Mouse (Mus musculus): ENCODE data around the gene Grap2. TPM values are rescaled to one million over a fixed set of nuclear protein-coding genes. Genes with fewer than 3 reads are reported as not detected.

Gene Grap2
- polyA plus RNA-seq, 1 experiment from 2014 or later: 13.3 TPM

DNA sequence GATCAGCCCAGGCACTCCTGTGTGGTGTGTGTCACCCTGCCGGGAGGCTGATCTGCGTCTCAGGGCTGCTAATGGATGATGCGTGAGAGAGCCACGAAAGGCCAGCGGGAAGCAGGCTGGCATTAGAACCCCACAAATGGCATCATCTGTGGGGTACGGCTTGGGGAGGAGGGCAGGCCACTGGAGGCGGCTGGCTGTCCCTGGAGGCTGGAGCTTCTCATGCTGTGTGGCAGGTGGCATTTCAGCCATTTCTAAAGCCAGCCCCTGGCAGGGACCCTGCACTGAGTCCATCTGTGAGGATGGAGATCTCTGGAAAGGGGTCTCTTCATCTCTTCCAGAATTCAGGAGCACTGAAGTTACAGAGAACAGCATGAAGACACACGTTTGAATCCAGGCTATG, 48.0 kb downstream of the Grap2 start:
- ATAC-seq (no peak), DNase-seq (no peak)
- peaks cover 39% of the 10 kb centered on the region for H3K4me1 ChIP-seq (ENCODE audit: insufficient read depth)
- H3K9ac ChIP-seq (replicated peaks): no peak overlapping the region
- WGBS (ENCODE audit: insufficient replicate concordance): 66% methylated on average over 8 of the region's 8 CpGs
- H3K9me3 ChIP-seq (ENCODE audit: low read length): no peaks in the 10 kb centered on the region
- no peak overlapping the region for H3K4me2 ChIP-seq (ENCODE audit: low read depth, low read length)
- no peaks in the 10 kb centered on the region for H3K36me3 ChIP-seq (replicated peaks; ENCODE audit: insufficient read depth, low read length)
- peaks cover 3% of the 10 kb centered on the region; the same call in 1 of the 2 replicates for H3K27me3 ChIP-seq (ENCODE audit: insufficient read depth, low read length)
- TF ChIP-seq EP300 (IDR thresholded peaks at IDR 0.05; ENCODE audit: low read depth): no peak
- no peak for TF ChIP-seq CTCF (IDR thresholded peaks at IDR 0.05; ENCODE audit: low read depth)
- no peak overlapping the region for H3K4me3 ChIP-seq (ENCODE audit: low read depth, low read length)
- 0 out of 2 replicates have a peak overlapping the region, but pooled peaks have one; percentile 34 for H3K27ac ChIP-seq (ENCODE audit: low read depth)

GRCm38 (mm10) chr15:80623171-80623837, 50.9 kb downstream of the Grap2 start:
- peak overlapping the region; percentile 65 for H3K9ac ChIP-seq (replicated peaks)
- DNase-seq (peak; percentile 62), ATAC-seq (peak; percentile 99)
- TF ChIP-seq EP300 (IDR thresholded peaks at IDR 0.05; ENCODE audit: low read depth): peak; percentile 95
- no peak for TF ChIP-seq CTCF (IDR thresholded peaks at IDR 0.05; ENCODE audit: low read depth)
- H3K27me3 ChIP-seq (ENCODE audit: insufficient read depth, low read length): no peaks in the 10 kb centered on the region
- H3K4me2 ChIP-seq (ENCODE audit: low read depth, low read length): peak overlapping the region; percentile 61
- peaks cover 32% of the 10 kb centered on the region for H3K4me1 ChIP-seq (ENCODE audit: insufficient read depth)
- H3K27ac ChIP-seq (ENCODE audit: low read depth): peak overlapping the region; percentile 87
- no peaks in the 10 kb centered on the region for H3K36me3 ChIP-seq (replicated peaks; ENCODE audit: insufficient read depth, low read length)
- 29% methylated on average over 8 of the region's 8 CpGs for WGBS (ENCODE audit: insufficient replicate concordance)
- H3K4me3 ChIP-seq (ENCODE audit: low read depth, low read length): peak overlapping the region; percentile 42
- H3K9me3 ChIP-seq (ENCODE audit: low read length): no peaks in the 10 kb centered on the region

DNA sequence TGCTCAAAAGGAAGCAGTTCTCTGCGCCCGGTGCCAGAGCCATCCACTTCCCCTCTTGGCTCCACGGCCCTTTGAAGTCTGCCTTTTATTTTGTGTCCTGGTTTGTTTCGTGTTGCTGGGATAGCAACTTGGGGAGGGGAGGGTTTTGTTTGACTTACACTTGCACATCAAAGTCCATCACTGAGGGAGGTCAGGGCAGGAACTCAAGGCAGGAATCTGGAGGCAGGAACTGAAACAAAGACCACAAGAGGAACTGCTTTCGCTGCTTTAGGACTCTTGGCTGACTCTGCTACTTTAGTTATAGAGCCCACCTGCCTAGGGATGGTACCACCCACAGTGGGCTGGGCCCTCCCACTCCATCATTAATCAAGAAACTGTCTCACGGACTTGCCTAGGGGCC, 54.1 kb downstream of the Grap2 start:
- WGBS (ENCODE audit: insufficient replicate concordance): 55% methylated on average over 6 of the region's 6 CpGs
- Histone ChIP-seq H3K9ac (replicated peaks) (no peak overlapping the region), H3K4me3 (ENCODE audit: low read depth, low read length) (no peak overlapping the region), H3K9me3 (ENCODE audit: low read length) (no peaks in the 10 kb centered on the region), H3K4me2 (ENCODE audit: low read depth, low read length) (no peak overlapping the region), H3K4me1 (ENCODE audit: insufficient read depth) (peaks cover 22% of the 10 kb centered on the region), H3K27ac (ENCODE audit: low read depth) (no peak overlapping the region), H3K36me3 (replicated peaks; ENCODE audit: insufficient read depth, low read length) (no peaks in the 10 kb centered on the region), H3K27me3 (ENCODE audit: insufficient read depth, low read length) (no peaks in the 10 kb centered on the region)
- TF ChIP-seq CTCF (IDR thresholded peaks at IDR 0.05; ENCODE audit: low read depth) (no peak), EP300 (IDR thresholded peaks at IDR 0.05; ENCODE audit: low read depth) (no peak)
- DNase-seq (no peak), ATAC-seq (no peak)

DNA sequence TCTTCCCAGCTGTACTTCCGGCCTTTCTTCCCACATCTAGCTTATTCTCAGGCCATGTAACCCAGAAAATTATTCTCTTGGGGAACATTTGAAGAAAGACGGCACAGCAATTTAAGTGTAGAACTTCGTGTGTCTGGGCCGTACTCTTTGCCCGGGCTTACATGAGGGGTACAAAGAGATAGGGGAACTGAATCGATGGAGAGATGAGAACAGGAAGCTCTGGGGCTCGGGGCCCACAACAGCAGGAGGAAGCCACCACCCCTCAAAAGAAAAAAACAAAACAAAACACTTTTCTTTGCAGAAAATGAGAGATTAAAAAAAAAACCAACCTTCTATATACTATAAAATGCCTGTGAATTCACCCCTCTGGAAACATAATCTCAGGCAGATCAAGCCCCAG, 57.8 kb downstream of the Grap2 start:
- Histone ChIP-seq H3K4me3 (ENCODE audit: low read depth, low read length) (no peak overlapping the region), H3K27me3 (ENCODE audit: insufficient read depth, low read length) (0 out of 2 replicates have a peak, but pooled peaks cover 2% of the 10 kb centered on the region), H3K9me3 (ENCODE audit: low read length) (no peaks in the 10 kb centered on the region), H3K27ac (ENCODE audit: low read depth) (no peak overlapping the region), H3K9ac (replicated peaks) (no peak overlapping the region), H3K4me1 (ENCODE audit: insufficient read depth) (peaks cover 3% of the 10 kb centered on the region; the same call in 1 of the 2 replicates), H3K4me2 (ENCODE audit: low read depth, low read length) (no peak overlapping the region), H3K36me3 (replicated peaks; ENCODE audit: insufficient read depth, low read length) (no peaks in the 10 kb centered on the region)
- ATAC-seq (no peak), DNase-seq (no peak)
- WGBS (ENCODE audit: insufficient replicate concordance): 36% methylated on average over 7 of the region's 7 CpGs
- TF ChIP-seq CTCF (IDR thresholded peaks at IDR 0.05; ENCODE audit: low read depth) (no peak), EP300 (IDR thresholded peaks at IDR 0.05; ENCODE audit: low read depth) (no peak)

GRCm38 (mm10) chr15:80630711-80631110, 58.3 kb downstream of the Grap2 start:
- H3K27me3 ChIP-seq (ENCODE audit: insufficient read depth, low read length): 0 out of 2 replicates have a peak, but pooled peaks cover 2% of the 10 kb centered on the region
- no peak overlapping the region for H3K4me3 ChIP-seq (ENCODE audit: low read depth, low read length)

DNA sequence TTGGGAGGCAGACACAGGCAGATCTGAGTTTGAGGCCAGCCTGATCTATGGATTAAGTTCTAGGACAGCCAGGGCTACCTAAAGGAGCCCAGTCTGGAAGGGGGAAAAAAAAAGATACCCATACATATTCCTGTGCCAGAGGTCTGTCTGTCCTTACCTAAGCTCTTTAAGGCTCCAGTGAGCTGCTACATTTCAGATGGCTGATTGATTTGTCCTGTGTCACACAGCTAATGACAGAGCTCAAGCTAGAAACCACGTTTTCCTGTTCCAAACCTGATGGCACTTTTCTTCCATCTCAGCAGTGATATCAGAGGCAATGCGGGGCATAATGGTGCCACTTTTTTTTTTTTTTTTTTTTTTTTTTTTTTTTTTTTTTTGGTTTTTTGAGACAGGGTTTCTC, 58.9 kb downstream of the Grap2 start:
- ATAC-seq (no peak), DNase-seq (no peak)
- no peaks in the 10 kb centered on the region for H3K36me3 ChIP-seq (replicated peaks; ENCODE audit: insufficient read depth, low read length)
- H3K9me3 ChIP-seq (ENCODE audit: low read length): no peaks in the 10 kb centered on the region
- H3K4me1 ChIP-seq (ENCODE audit: insufficient read depth): 0 out of 2 replicates have a peak, but pooled peaks cover 3% of the 10 kb centered on the region
- 0 out of 2 replicates have a peak, but pooled peaks cover 2% of the 10 kb centered on the region for H3K27me3 ChIP-seq (ENCODE audit: insufficient read depth, low read length)
- no peak overlapping the region for H3K4me3 ChIP-seq (ENCODE audit: low read depth, low read length)
- H3K27ac ChIP-seq (ENCODE audit: low read depth): no peak overlapping the region
- TF ChIP-seq EP300 (IDR thresholded peaks at IDR 0.05; ENCODE audit: low read depth) (no peak), CTCF (IDR thresholded peaks at IDR 0.05; ENCODE audit: low read depth) (no peak)
- no peak overlapping the region for H3K4me2 ChIP-seq (ENCODE audit: low read depth, low read length)
- no peak overlapping the region for H3K9ac ChIP-seq (replicated peaks)
- 43% methylated on average over 2 of the region's 2 CpGs for WGBS (ENCODE audit: insufficient replicate concordance)

More at GRCm38 (mm10) chr15:80630711-80631110, 58.3 kb downstream of the Grap2 start:
- Histone ChIP-seq H3K9ac (replicated peaks) (no peak overlapping the region), H3K36me3 (replicated peaks; ENCODE audit: insufficient read depth, low read length) (no peaks in the 10 kb centered on the region), H3K9me3 (ENCODE audit: low read length) (no peaks in the 10 kb centered on the region), H3K27ac (ENCODE audit: low read depth) (no peak overlapping the region), H3K4me2 (ENCODE audit: low read depth, low read length) (no peak overlapping the region), H3K4me1 (ENCODE audit: insufficient read depth) (0 out of 2 replicates have a peak, but pooled peaks cover 3% of the 10 kb centered on the region)
- DNase-seq (no peak), ATAC-seq (no peak)
- WGBS (ENCODE audit: insufficient replicate concordance): 58% methylated on average over 14 of the region's 14 CpGs
- no peak for TF ChIP-seq EP300 (IDR thresholded peaks at IDR 0.05; ENCODE audit: low read depth)
- no peak for TF ChIP-seq CTCF (IDR thresholded peaks at IDR 0.05; ENCODE audit: low read depth)

All from liver, postnatal 0 days (tissue).